Mouse (Mus musculus) frontal cortex, postnatal 10 days (tissue): ENCODE measurements around the gene Dcp1b.

ENCODE experiments used
- DNase-seq, 2 experiments: peaks; one replicate each; pipeline ENCODE4 v3.0.0; 2022; ENCODE audit warnings: low spot score in 2 of 2, mixed read lengths in 1 of 2

Gene Dcp1b

GRCm38 (mm10) chr6:119233066-119233465, 58.0 kb downstream of the Dcp1b start:
- DNase-seq, result no peak

- DNase-seq, result no peak
These were observed 60.4 kb downstream of the Dcp1b start for GRCm38 (mm10) chr6:119235441-119235840.

DNA sequence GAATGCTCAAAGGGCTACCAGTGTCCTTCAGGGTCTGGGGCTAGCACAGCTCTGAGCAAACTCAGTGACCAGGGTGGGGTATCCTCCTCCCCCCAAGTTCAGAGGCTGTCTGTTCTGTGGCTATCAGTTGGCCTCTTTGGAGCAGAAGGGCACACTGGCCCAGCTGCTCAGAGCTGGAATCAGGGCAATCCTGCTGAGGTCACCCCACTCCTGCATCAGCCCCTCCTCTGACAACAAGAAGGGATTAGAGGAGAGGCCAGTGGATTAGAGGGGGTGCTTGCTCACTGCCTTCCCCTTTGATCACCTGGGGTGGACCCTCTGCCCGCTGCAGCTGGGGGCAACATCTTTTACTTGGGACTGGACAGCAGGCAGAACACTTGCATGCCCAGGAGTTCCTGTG, 61.2 kb downstream of the Dcp1b start, which contains the start of gene Cacna2d4:
TSS of gene Cacna2d4 (plus strand) at position 286 of the 400 bp plus-strand sequence.
- DNase-seq, result no peak

DNA sequence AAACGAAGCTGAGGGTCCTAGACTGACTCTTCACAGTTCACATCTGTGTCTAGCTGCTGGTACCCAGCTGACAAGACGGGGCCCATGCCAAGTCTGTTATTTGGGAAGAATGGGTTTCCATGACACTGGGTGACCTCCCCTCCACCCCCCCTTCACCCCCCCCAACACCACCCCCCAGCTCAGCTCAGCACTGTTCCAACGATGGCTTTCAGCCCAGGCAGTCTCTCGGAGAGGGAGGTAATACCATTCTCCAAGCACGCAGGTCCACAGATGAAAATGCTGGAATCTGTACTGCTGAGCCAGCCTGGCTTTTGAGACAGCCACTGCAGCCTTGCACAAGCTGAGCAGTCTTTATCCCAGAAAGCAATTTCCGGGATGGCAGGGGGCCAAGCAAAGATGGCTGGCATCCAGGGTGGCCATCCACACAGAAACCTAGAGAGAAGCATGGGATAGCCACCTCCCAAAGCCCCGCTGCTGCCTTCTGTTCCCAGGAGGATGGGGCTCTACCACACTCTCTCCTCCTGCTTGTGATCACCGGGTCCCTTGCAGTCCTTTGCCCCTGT, 62.5 kb downstream of the Dcp1b start:
- DNase-seq, result peak; percentile 75 to 82

GRCm38 (mm10) chr6:119239341-119240005, 64.4 kb downstream of the Dcp1b start:
- DNase-seq, result no peak

DNA sequence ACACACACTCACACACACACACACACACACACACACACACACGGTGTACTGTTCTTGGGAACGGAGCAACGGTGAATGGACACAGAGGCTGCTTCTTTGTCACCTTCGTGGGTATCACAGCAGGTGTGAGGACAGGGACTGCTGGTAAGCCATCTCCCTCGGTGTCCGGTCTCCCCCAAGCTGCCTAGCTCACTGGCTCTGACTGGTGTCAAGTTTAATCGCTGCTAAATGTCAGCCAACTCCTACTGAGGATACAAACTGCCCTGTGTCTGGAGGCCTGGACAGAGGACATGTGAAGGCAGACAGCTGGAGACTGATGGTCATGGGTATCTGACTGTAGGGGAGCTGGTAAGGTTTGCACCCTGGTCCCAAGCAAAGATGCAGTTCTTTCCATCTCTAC, 65.2 kb downstream of the Dcp1b start:
- DNase-seq, result no peak

- no peak for DNase-seq
These were observed 66.0 kb downstream of the Dcp1b start for GRCm38 (mm10) chr6:119240871-119241705.

- DNase-seq, result no peak
These were observed 71.0 kb downstream of the Dcp1b start for GRCm38 (mm10) chr6:119246082-119246481.

DNA sequence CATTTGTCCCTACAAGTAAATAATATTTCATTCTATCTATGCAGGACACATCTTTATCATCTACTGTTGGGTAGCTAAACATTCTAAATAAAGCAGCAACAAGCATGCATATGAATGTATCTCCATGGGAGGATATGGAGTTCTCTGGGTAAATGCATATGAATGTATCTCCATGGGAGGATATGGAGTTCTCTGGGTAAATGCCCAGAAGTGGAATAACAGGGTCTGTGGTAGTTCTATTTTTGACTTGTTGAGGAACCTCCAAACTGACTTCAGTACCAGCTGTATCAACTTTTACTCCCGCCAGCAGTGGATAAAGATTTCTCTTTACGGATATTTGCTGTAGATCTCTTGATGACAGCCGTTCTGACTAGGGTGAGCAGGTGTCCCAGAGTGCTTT, 73.5 kb downstream of the Dcp1b start:
- no peak for DNase-seq

GRCm38 (mm10) chr6:119249726-119250125, 74.7 kb downstream of the Dcp1b start:
- DNase-seq, result no peak

GRCm38 (mm10) chr6:119251704-119252103, 76.7 kb downstream of the Dcp1b start:
- DNase-seq, result no peak
